Mouse (Mus musculus): ENCODE results near the gene Qtrt1.
"Not testable (repeated sequence)": the region's sequence is repeated elsewhere in the genome, so short reads cannot be mapped to it uniquely, and the experiment has no call there.

Gene Qtrt1

DNA sequence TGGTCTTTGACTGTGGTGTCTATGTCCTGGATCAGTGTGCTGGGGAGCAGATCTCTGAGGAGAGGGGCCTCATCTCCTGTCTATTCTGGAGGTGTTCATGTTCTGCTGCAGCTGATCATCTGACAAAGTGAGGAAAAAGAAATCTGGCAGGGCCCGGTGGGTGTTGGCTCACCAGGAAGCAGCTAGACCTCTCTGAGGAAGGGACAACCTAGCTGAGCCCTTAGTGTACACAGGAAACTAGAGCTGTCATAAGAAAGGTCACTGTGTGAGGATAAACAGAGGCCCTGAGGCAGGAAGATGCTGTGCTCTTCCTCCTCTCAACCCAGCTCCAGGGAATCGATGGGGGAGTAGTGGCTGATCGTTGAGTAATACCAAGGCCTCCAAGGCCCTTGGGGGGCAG, 38.6 kb downstream of the Qtrt1 start:
- no peak for DNase-seq (ENCODE audit: low read depth, low spot score)

GRCm38 (mm10) chr9:21451391-21451790, 39.8 kb downstream of the Qtrt1 start:
- DNase-seq (ENCODE audit: low read depth, low spot score): no peak

DNA sequence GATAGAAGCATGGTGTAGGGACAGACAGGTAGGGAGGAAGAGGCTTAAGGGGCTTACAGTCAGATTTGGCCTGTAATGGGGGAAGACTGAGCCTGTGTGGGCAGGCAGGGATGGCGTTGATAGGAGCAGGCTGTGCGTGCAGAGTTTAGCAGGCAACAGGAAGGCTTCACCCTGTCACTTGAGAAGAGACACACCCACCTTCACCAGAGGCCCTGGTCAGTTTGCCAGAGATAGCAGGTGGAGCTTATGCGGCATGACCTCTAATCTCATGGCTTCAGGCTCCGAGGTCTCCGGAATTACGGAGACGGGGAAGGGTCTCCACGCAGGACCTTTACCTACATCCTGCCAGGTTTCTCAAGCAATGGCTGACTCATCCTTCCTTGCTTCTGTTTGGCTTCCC, 40.2 kb downstream of the Qtrt1 start:
- no peak for DNase-seq (ENCODE audit: low read depth, low spot score)

GRCm38 (mm10) chr9:21453003-21453402, 41.4 kb downstream of the Qtrt1 start:
- no peak for DNase-seq (ENCODE audit: low read depth, low spot score)

DNA sequence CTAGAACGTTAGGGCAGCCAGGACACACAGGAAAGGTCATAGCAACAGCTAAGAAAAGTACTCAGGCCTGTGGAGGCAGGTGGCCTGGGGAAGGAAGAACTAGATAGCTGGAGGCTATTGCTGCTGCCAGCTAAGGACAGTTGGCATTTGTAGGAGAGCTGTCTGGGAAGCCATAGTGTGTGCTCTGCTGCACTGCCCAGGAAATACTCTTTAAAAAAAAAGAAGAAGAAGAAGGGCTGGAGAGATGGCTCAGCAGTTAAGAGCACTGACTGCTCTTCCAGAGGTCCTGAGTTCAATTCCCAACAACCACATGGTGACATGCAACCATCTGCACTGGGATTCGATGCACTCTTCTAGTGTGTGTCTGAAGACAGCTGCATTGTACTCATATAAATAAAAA, 41.8 kb downstream of the Qtrt1 start:
- DNase-seq (ENCODE audit: low read depth, low spot score): no peak

DNA sequence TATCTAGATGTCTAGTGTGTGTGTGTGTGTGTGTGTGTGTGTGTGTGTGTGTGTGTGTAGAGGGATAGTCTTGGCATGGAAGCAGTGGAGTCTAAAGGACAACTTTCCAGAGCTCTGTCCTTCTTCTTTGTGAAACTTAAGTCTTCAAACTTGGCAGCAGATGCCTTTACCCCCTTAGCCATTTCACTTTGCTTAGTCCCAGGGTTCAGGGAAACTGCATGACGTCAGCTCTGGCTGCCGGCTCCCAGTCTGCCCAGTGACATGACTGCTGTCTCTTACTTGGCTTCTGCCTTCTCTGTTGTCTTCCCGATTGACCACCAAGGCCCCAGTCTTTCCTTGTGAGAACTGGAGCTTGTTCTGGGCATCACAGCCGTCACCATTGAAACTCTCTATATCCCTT, 42.9 kb downstream of the Qtrt1 start:
- no peak for DNase-seq (ENCODE audit: low read depth, low spot score)

GRCm38 (mm10) chr9:21455103-21455770, 43.6 kb downstream of the Qtrt1 start:
- no peak for DNase-seq (ENCODE audit: low read depth, low spot score)

GRCm38 (mm10) chr9:21456246-21456929, 44.8 kb downstream of the Qtrt1 start:
- DNase-seq (ENCODE audit: low read depth, low spot score): no peak

GRCm38 (mm10) chr9:21456930-21457634, 45.4 kb downstream of the Qtrt1 start:
- no peak for DNase-seq (ENCODE audit: low read depth, low spot score)

DNA sequence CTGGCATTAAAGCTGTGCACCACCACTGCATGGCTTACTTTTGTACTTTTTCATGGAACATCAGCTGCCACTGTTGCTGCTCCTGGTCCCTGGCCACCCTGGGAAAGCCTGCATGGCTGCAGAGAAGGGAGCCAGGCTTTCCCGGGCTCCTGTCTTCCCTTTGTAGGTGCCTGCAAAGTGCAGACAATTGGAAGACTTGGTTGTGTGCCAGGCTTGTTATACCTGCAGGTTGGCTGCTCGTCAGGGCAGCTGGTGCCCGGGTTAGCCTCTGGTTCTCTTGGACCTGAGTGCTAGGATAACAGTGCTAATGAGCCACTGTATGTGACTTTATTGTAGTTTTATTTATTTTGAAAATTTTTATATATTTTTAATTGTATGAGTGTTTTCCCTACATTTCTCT, 47.2 kb downstream of the Qtrt1 start:
- no peak for DNase-seq (ENCODE audit: low read depth, low spot score)

- DNase-seq (ENCODE audit: low read depth, low spot score): no peak
Measured at GRCm38 (mm10) chr9:21460400-21460940, 48.8 kb downstream of the Qtrt1 start.

DNA sequence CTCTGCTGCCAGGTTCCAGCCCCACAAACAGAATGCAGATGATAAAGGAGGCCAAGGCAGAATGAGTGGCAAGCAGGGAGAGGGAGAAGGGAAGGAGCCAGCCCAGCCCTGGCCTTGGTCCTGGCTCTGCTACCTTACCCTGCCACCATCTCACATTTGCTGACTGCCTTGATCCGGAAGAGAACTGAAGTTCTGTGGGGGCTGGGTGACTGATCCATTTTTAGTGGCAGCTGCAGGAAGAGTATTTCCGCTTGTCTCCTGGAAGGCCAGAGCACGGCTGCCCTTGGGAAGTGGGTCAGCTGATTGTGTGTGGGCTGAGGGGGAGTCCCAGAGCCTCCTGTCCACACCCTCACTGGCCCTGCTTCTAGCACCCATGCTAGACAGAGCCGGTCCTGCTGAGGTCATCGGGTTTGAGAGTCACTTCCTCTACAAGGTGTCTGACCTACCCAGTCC, 51.5 kb downstream of the Qtrt1 start:
- DNase-seq (ENCODE audit: low read depth, low spot score): peak; percentile 49

DNA sequence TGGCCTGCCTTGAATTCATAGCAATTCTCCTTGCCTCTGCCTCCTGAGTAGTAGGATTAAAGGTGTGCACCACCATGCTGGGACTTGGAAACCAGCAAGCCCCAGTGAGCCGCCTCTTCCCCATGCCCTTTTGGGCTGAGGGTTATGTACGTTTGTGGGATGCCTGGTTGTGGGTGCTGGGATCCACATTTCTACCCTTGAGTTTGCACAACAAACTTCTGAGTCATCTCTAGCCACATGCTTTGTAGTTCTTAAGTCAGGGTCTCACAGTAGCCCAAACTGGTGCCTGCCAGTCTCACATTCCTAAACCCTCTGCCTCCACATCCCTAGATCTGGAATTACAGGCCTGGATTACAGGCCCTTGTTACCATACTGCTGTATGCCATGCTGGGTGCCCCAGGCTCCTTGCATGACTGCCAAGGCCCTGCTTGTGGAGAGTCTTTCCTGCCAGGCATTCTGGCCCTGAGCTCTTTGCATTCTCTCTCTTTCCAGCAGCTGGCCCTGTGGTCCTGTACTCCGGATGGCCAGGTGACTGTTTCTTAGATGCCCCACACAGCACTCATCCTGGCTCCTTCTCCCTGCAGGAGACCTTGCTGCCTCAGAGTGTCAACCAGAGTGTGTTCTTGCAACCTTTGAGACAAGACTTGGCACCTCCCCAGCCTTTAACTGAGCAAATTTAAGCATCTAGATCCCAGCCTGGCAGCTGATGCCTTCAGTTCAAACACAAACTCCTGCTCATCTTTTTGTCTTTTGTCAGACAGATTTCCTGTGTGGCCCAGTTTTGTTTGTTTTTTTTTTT, 52.3 kb downstream of the Qtrt1 start:
- DNase-seq (ENCODE audit: low read depth, low spot score): no peak

DNA sequence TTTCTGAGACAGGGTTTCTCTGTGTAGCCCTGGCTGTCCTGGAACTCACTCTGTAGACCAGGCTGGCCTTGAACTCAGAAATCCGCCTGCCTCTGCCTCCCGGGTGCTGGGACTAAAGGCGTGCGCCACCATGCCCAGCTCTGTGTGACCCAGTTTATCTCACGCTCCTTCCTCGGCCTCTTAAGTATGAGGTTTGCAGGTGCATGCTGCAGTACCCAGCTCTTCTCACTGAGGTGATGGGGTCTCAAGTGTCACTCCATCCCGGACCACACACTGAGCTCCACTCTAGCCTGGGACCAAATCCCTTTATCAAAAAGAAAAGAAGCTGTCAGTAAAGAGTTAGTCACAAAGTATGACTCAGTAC, 52.9 kb downstream of the Qtrt1 start:
- DNase-seq (ENCODE audit: low read depth, low spot score): not testable (repeated sequence)

- no peak for DNase-seq (ENCODE audit: low read depth, low spot score)
Measured at GRCm38 (mm10) chr9:21469032-21470024, 57.7 kb downstream of the Qtrt1 start.
